Mouse (Mus musculus) neutrophil, adult 5-6 weeks (primary cell): Measurements from ENCODE around the gene Ugt2a1. TPM values are rescaled to one million over a fixed set of nuclear protein-coding genes. Genes with fewer than 3 reads are reported as not detected.
"Not testable (repeated sequence)": the region's sequence is repeated elsewhere in the genome, so short reads cannot be mapped to it uniquely, and the experiment has no call there.

Source experiments
- ATAC-seq: fragments of 151-379, 151-347 bp; 2 replicates; pipeline ENCODE4 v1.8.0; 2017; ENCODE audit warnings: mild to moderate bottlenecking, moderate TSS enrichment; ENCODE audit not compliant: insufficient number of reproducible peaks, poor library complexity, low FRiP score, severe bottlenecking; ENCODE audit errors: extremely low read depth
- total RNA-seq: library from RNA; stranded (forward); fragments of 200-1000 nt; gene quantifications from 2 replicates; pipeline ENCODE4 v1.2.3, GENCODE M21; 2017

Gene Ugt2a1
- not detected in 2 replicates for total RNA-seq

GRCm38 (mm10) chr5:87490771-87491170 is at the start of gene Ugt2a1:
TSS of gene Ugt2a1 (minus strand) at chr5:87490871.
- ATAC-seq, result no peak

GRCm38 (mm10) chr5:87538111-87538510 is 47.4 kb upstream of the Ugt2a1 start, which contains the start of gene Sult1b1:
TSS of gene Sult1b1 (minus strand) at chr5:87538195.
- ATAC-seq, result no peak

- ATAC-seq, result no peak
Measured at GRCm38 (mm10) chr5:87535994-87536644, 45.4 kb upstream of the Ugt2a1 start.

GRCm38 (mm10) chr5:87532288-87532687 is 41.6 kb upstream of the Ugt2a1 start:
- no peak for ATAC-seq

- ATAC-seq, result not testable (repeated sequence)
Measured at GRCm38 (mm10) chr5:87523561-87523960, 32.9 kb upstream of the Ugt2a1 start.

GRCm38 (mm10) chr5:87505776-87506458 is 15.2 kb upstream of the Ugt2a1 start:
- ATAC-seq, result no peak

GRCm38 (mm10) chr5:87502687-87503086 is 12.0 kb upstream of the Ugt2a1 start:
- no peak for ATAC-seq

GRCm38 (mm10) chr5:87499341-87499740 is 8.7 kb upstream of the Ugt2a1 start:
- no peak for ATAC-seq

GRCm38 (mm10) chr5:87498936-87499335 is 8.3 kb upstream of the Ugt2a1 start:
- ATAC-seq, result no peak

GRCm38 (mm10) chr5:87486706-87487105 is 4.0 kb downstream of the Ugt2a1 start, which contains the start of gene Gm43638:
TSS of gene Gm43638 (minus strand) at chr5:87486806.
- not testable (repeated sequence) for ATAC-seq

GRCm38 (mm10) chr5:87482160-87482559 is 8.5 kb downstream of the Ugt2a1 start, which contains the start of gene Ugt2a2:
TSS of gene Ugt2a2 (minus strand) at chr5:87482260.
- no peak for ATAC-seq

GRCm38 (mm10) chr5:87458810-87459209 is 31.9 kb downstream of the Ugt2a1 start:
- no peak for ATAC-seq

GRCm38 (mm10) chr5:87457701-87458100 is 33.0 kb downstream of the Ugt2a1 start:
- ATAC-seq, result no peak

GRCm38 (mm10) chr5:87456216-87456850 is 34.3 kb downstream of the Ugt2a1 start:
- ATAC-seq, result no peak

GRCm38 (mm10) chr5:87455519-87455918 is 35.2 kb downstream of the Ugt2a1 start:
- ATAC-seq, result no peak

- ATAC-seq, result not testable (repeated sequence)
Measured at GRCm38 (mm10) chr5:87452514-87452913, 38.2 kb downstream of the Ugt2a1 start.

GRCm38 (mm10) chr5:87436264-87436663 is 54.4 kb downstream of the Ugt2a1 start:
- no peak for ATAC-seq

- ATAC-seq, result no peak
Measured at GRCm38 (mm10) chr5:87425676-87426075, 65.0 kb downstream of the Ugt2a1 start.

- not testable (repeated sequence) for ATAC-seq
Measured at GRCm38 (mm10) chr5:87424041-87424440, 66.6 kb downstream of the Ugt2a1 start, which contains the start of gene Ugt2b38. TSS of gene Ugt2b38 (minus strand) at chr5:87424203.
